Mouse (Mus musculus) left cerebral cortex, adult 18-20 months (tissue): ENCODE results near the gene Ccr9. TPM values are rescaled to one million over a fixed set of nuclear protein-coding genes. Genes with fewer than 3 reads are reported as not detected.
"Not testable (repeated sequence)": the region's sequence is repeated elsewhere in the genome, so short reads cannot be mapped to it uniquely, and the experiment has no call there.

ENCODE experiments used
- DNase-seq, 2 experiments: peaks; one replicate each; pipeline ENCODE4 v3.0.0; 2021 to 2022; ENCODE audit warnings: low spot score in 2 of 2, mixed read lengths in 1 of 2
- long read RNA-seq, 2 experiments: library from polyadenylated mRNA; stranded (forward); transcript quantifications; one replicate each; pipeline ENCODE4 v2.0.0; 2021
- total RNA-seq, 2 experiments: library from RNA; stranded (reverse); gene quantifications; 2 replicates each; pipeline ENCODE4 v1.2.3; 2021

Ccr9 gene
- under 1 TPM; 0.16 to 0.33 TPM for total RNA-seq
- long read RNA-seq, experiment 1, partial matches to known transcripts: 0 of 4 reads
- long read RNA-seq, experiment 1, other reads (novel, unspliced or antisense): 4 of 4 reads
- long read RNA-seq, experiment 2, partial matches to known transcripts: 0 of 1 reads
- long read RNA-seq, experiment 2, other reads (novel, unspliced or antisense): 1 of 1 reads

- DNase-seq: peak in 1 of 2 experiments; percentile 9
Measured at GRCm38 (mm10) chr9:123678327-123679105, at the start of gene Ccr9, which contains the start of gene Slc6a20a. Gene Ccr9 (plus strand): TSS chr9:123678439. Gene Slc6a20a (minus strand): TSS chr9:123678885.

GRCm38 (mm10) chr9:123631666-123632065, 46.6 kb upstream of the Ccr9 start:
- no peak for DNase-seq

GRCm38 (mm10) chr9:123632281-123632680, 46.0 kb upstream of the Ccr9 start, which contains the start of gene Slc6a20b:
Gene Slc6a20b (minus strand): TSS chr9:123632565.
- DNase-seq: no peak

- DNase-seq: no peak
Measured at GRCm38 (mm10) chr9:123632993-123633392, 45.2 kb upstream of the Ccr9 start.

- no peak for DNase-seq
Measured at GRCm38 (mm10) chr9:123636771-123637170, 41.5 kb upstream of the Ccr9 start.

GRCm38 (mm10) chr9:123638231-123638630, 40.0 kb upstream of the Ccr9 start:
- no peak for DNase-seq

- peak; percentile 9 to 16 for DNase-seq
Measured at GRCm38 (mm10) chr9:123638668-123639089, 39.6 kb upstream of the Ccr9 start.

- DNase-seq: no peak
Measured at GRCm38 (mm10) chr9:123640106-123640505, 38.1 kb upstream of the Ccr9 start.

- no peak for DNase-seq
Measured at GRCm38 (mm10) chr9:123649785-123650511, 28.3 kb upstream of the Ccr9 start.

GRCm38 (mm10) chr9:123651369-123651768, 26.9 kb upstream of the Ccr9 start:
- DNase-seq: no peak

GRCm38 (mm10) chr9:123657457-123657856, 20.8 kb upstream of the Ccr9 start:
- no peak for DNase-seq

- DNase-seq: no peak
Measured at GRCm38 (mm10) chr9:123658981-123659380, 19.3 kb upstream of the Ccr9 start.

GRCm38 (mm10) chr9:123659986-123660676, 18.1 kb upstream of the Ccr9 start:
- DNase-seq: not testable (repeated sequence)

GRCm38 (mm10) chr9:123665645-123666044, 12.6 kb upstream of the Ccr9 start:
- peak; percentile 21 to 44 for DNase-seq

- no peak for DNase-seq
Measured at GRCm38 (mm10) chr9:123679198-123679597, 959 bp downstream of the Ccr9 start.

- DNase-seq: no peak
Measured at GRCm38 (mm10) chr9:123683704-123684103, 5.5 kb downstream of the Ccr9 start.

GRCm38 (mm10) chr9:123686206-123686605, 8.0 kb downstream of the Ccr9 start:
- DNase-seq: no peak

GRCm38 (mm10) chr9:123688227-123688626, 10.0 kb downstream of the Ccr9 start:
- DNase-seq: no peak

GRCm38 (mm10) chr9:123695634-123696302, 17.5 kb downstream of the Ccr9 start:
- DNase-seq: peak; percentile 9 to 19

- no peak for DNase-seq
Measured at GRCm38 (mm10) chr9:123701822-123702221, 23.6 kb downstream of the Ccr9 start.

- no peak for DNase-seq
Measured at GRCm38 (mm10) chr9:123709226-123709625, 31.0 kb downstream of the Ccr9 start.
